Mouse (Mus musculus) lung, postnatal 0 days (tissue): Measurements from ENCODE around the gene Tyk2. TPM values are rescaled to one million over a fixed set of nuclear protein-coding genes. Genes with fewer than 3 reads are reported as not detected.
A peak's percentile ranks its signal among the peaks of the same experiment; 100 is the strongest.

Experiments used
- ATAC-seq: fragments of 200-750 bp; cut with Nextera tagmentation; 2 replicates; pipeline ENCODE4 v1.8.0; 2017; ENCODE audit warnings: moderate library complexity
- DNase-seq: peaks from one replicate; pipeline ENCODE4 v3.0.0-alpha.2; 2016; ENCODE audit warnings: low spot score
- H3K27ac ChIP-seq: fragments of 300-500 bp; sonication (generic); 2 replicates; pipeline ENCODE4 v1.5.1; 2014; ENCODE audit warnings: antibody characterized with exemption, mild to moderate bottlenecking, low read length, mixed read lengths
- H3K27me3 ChIP-seq: fragments of 300-500 bp; sonication (generic); replicated peaks from 2 replicates; pipeline ENCODE4 v1.6.1; 2014; ENCODE audit warnings: low read length, mixed read lengths; ENCODE audit not compliant: insufficient read depth
- H3K36me3 ChIP-seq: fragments of 300-500 bp; sonication (generic); 2 replicates; pipeline ENCODE4 v1.6.1; 2014; ENCODE audit warnings: low read length, mixed read lengths; ENCODE audit not compliant: insufficient read depth
- H3K4me1 ChIP-seq: fragments of 300-500 bp; sonication (generic); 2 replicates; pipeline ENCODE4 v1.6.1; 2014; ENCODE audit warnings: antibody characterized with exemption, low read depth, low read length, mixed read lengths; ENCODE audit not compliant: insufficient read depth
- H3K4me2 ChIP-seq: fragments of 300-500 bp; sonication (generic); replicated peaks from 2 replicates; pipeline ENCODE4 v1.6.1; 2014; ENCODE audit warnings: low read depth, mild to moderate bottlenecking, low read length, moderate library complexity, mixed read lengths
- H3K4me3 ChIP-seq: fragments of 300-500 bp; sonication (generic); 2 replicates; pipeline ENCODE4 v1.5.1; 2014; ENCODE audit warnings: low read depth, low read length
- H3K9ac ChIP-seq: fragments of 300-500 bp; sonication (generic); replicated peaks from 2 replicates; pipeline ENCODE4 v1.6.1; 2014; ENCODE audit warnings: low read depth, mild to moderate bottlenecking
- H3K9me3 ChIP-seq: fragments of 300-500 bp; sonication (generic); 2 replicates; pipeline ENCODE4 v1.6.1; 2016; ENCODE audit warnings: low read length, mixed read lengths
- CTCF ChIP-seq: IDR thresholded peaks from 2 replicates; pipeline ENCODE4 v1.5.1; 2016; ENCODE audit warnings: antibody characterized with exemption, mild to moderate bottlenecking
- EP300 ChIP-seq: IDR thresholded peaks from 2 replicates; pipeline ENCODE4 v1.6.1; 2016; ENCODE audit warnings: antibody characterized with exemption, mild to moderate bottlenecking, control low read depth
- WGBS: fragments of 180-500 bp; shearing (Covaris S2); extraction: QIAGEN DNeasy Blood & Tissue Kit; methylation state at CpG from one replicate; pipeline ENCODE4 v1.1.7; 2014; 5-methylcytosine and 5-hydroxymethylcytosine counted together
- polyA plus RNA-seq: library from polyadenylated mRNA; unstranded; fragments of >200 nt; fragmentation: Nextera tagmentation; extraction: Ambion mirVana; gene quantifications from 2 replicates; pipeline ENCODE4 v1.2.1, GENCODE M21; 2015

Tyk2 gene
- polyA plus RNA-seq, 1 experiment from 2014 or later = 10.9 TPM

- Histone ChIP-seq H3K27me3 (peaks cover 33% of the 10 kb centered on the region), H3K36me3 (no peaks in the 10 kb centered on the region), H3K9ac (no peak overlapping the region), H3K4me1 (peaks cover 21% of the 10 kb centered on the region), H3K27ac (no peak overlapping the region), H3K4me3 (peak overlapping the region; percentile 10; the same call in 1 of the 2 replicates), H3K4me2 (peak overlapping the region; percentile 32), H3K9me3 (no peaks in the 10 kb centered on the region)
- under 1% methylated on average over 24 of the region's 26 CpGs for WGBS
- ATAC-seq (no peak), DNase-seq (no peak)
- TF ChIP-seq EP300 (no peak), CTCF (no peak)
Observed at GRCm38 (mm10) chr9:21164072-21164471, 33.0 kb upstream of the Tyk2 start.

- Histone ChIP-seq H3K4me3 (no peak overlapping the region), H3K4me2 (peak overlapping the region; percentile 32; the same call in 1 of the 2 replicates), H3K27me3 (peaks cover 33% of the 10 kb centered on the region), H3K4me1 (peaks cover 21% of the 10 kb centered on the region), H3K9ac (no peak overlapping the region), H3K36me3 (no peaks in the 10 kb centered on the region), H3K27ac (no peak overlapping the region), H3K9me3 (no peaks in the 10 kb centered on the region)
- DNase-seq = no peak
- TF ChIP-seq CTCF (no peak), EP300 (no peak)
- WGBS = 32% methylated on average over 11 of the region's 11 CpGs
- no peak for ATAC-seq
Observed at GRCm38 (mm10) chr9:21163086-21164050, 32.3 kb upstream of the Tyk2 start.

- peaks cover 14% of the 10 kb centered on the region for H3K4me1 ChIP-seq
Observed at GRCm38 (mm10) chr9:21161209-21161909, 30.3 kb upstream of the Tyk2 start.

GRCm38 (mm10) chr9:21154787-21155186, 23.7 kb upstream of the Tyk2 start:
- no peak overlapping the region for H3K4me2 ChIP-seq
- ATAC-seq (no peak), DNase-seq (no peak)
- 88% methylated on average over 3 of the region's 3 CpGs for WGBS
- no peaks in the 10 kb centered on the region for H3K36me3 ChIP-seq
- no peak overlapping the region for H3K27ac ChIP-seq
- H3K4me3 ChIP-seq = no peak overlapping the region
- TF ChIP-seq CTCF = no peak
- no peak for TF ChIP-seq EP300
- no peaks in the 10 kb centered on the region for H3K9me3 ChIP-seq
- H3K4me1 ChIP-seq = peaks cover 9% of the 10 kb centered on the region
- no peak overlapping the region for H3K9ac ChIP-seq
- no peaks in the 10 kb centered on the region for H3K27me3 ChIP-seq

More at GRCm38 (mm10) chr9:21161209-21161909, 30.3 kb upstream of the Tyk2 start:
- no peaks in the 10 kb centered on the region for H3K36me3 ChIP-seq
- H3K4me2 ChIP-seq = peak overlapping the region; percentile 74
- H3K9ac ChIP-seq = peak overlapping the region; percentile 57
- TF ChIP-seq EP300 = no peak
- TF ChIP-seq CTCF = peak; percentile 96
- H3K27me3 ChIP-seq = peaks cover 33% of the 10 kb centered on the region
- peak; percentile 86 for DNase-seq
- peak; percentile 82 for ATAC-seq
- 2% methylated on average over 52 of the region's 52 CpGs for WGBS
- no peak overlapping the region for H3K27ac ChIP-seq
- peak overlapping the region; percentile 50 for H3K4me3 ChIP-seq
- H3K9me3 ChIP-seq = no peaks in the 10 kb centered on the region

GRCm38 (mm10) chr9:21153833-21154232, 22.8 kb upstream of the Tyk2 start:
- Histone ChIP-seq H3K4me2 (peak overlapping the region; percentile 68), H3K27me3 (no peaks in the 10 kb centered on the region), H3K27ac (peak overlapping the region; percentile 20; the same call in 1 of the 2 replicates), H3K4me3 (peak overlapping the region; percentile 27), H3K9me3 (no peaks in the 10 kb centered on the region), H3K36me3 (no peaks in the 10 kb centered on the region), H3K4me1 (peaks cover 10% of the 10 kb centered on the region), H3K9ac (peak overlapping the region; percentile 13; the same call in 1 of the 2 replicates)
- TF ChIP-seq EP300 (no peak), CTCF (no peak)
- DNase-seq (peak; percentile 51), ATAC-seq (no peak)
- 7% methylated on average over 5 of the region's 5 CpGs for WGBS

GRCm38 (mm10) chr9:21153331-21153730, 22.3 kb upstream of the Tyk2 start:
- no peak for ATAC-seq
- no peaks in the 10 kb centered on the region for H3K27me3 ChIP-seq
- H3K27ac ChIP-seq = no peak overlapping the region
- no peaks in the 10 kb centered on the region for H3K9me3 ChIP-seq
- WGBS = 8% methylated on average over 12 of the region's 12 CpGs
- H3K4me2 ChIP-seq = peak overlapping the region; percentile 68
- peaks cover 15% of the 10 kb centered on the region for H3K4me1 ChIP-seq
- peak overlapping the region; percentile 27 for H3K4me3 ChIP-seq
- no peaks in the 10 kb centered on the region for H3K36me3 ChIP-seq
- TF ChIP-seq CTCF = no peak
- no peak for TF ChIP-seq EP300
- H3K9ac ChIP-seq = peak overlapping the region; percentile 13; the same call in 1 of the 2 replicates
- no peak for DNase-seq
